Mouse (Mus musculus): ENCODE results near the gene Paqr5. TPM values are rescaled to one million over a fixed set of nuclear protein-coding genes. Genes with fewer than 3 reads are reported as not detected.
A peak's percentile ranks its signal among the peaks of the same experiment; 100 is the strongest.

The Paqr5 gene
- polyA plus RNA-seq, 1 experiment = not detected

DNA sequence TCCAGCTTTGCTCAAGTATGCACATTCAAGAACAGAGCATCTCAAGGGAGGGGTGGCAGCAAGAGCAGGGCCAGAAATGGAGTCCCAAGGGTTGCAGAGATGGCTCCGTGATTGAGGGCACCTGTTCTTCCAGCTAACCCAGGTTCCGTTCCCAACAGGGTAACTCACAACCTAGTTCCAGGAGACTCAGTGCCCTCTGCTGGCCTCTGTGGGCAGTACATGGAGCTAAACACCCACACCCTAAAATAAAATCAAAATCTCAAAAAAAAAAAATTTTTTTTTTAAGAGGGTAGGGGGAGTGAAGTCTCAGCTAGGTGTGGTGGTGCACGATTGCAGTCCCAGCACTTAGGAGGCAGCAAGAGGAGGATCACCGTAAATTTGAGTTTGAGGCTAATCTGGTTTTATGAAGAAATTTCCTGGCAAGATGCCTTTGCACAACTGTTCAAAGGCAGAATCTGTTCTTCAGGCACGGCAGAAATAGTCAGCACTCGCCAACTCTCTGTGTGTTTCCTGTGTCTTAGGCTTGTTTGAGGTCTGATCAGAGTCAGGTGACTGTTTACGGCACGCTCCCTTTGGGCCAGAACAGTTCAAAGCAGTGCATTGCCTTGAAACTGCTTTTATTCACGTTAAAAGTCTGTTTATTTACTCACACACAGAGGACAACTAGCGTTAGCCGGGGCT lies 41.3 kb downstream of the Paqr5 start:
- TF ChIP-seq POLR2A (IDR thresholded peaks at IDR 0.05; ENCODE audit: low read depth, low read length) (no peak), CTCF (IDR thresholded peaks at IDR 0.05; ENCODE audit: borderline replicate concordance, insufficient read depth, low read length) (peak; percentile 57; the same call in 1 of the 2 replicates)
- Histone ChIP-seq H3K4me1 (ENCODE audit: control insufficient read depth, insufficient read depth, low read length) (no peaks in the 10 kb centered on the region), H3K27ac (ENCODE audit: insufficient read depth, low read length) (no peak overlapping the region), H3K4me3 (ENCODE audit: insufficient read depth, low read length) (no peak overlapping the region)

DNA sequence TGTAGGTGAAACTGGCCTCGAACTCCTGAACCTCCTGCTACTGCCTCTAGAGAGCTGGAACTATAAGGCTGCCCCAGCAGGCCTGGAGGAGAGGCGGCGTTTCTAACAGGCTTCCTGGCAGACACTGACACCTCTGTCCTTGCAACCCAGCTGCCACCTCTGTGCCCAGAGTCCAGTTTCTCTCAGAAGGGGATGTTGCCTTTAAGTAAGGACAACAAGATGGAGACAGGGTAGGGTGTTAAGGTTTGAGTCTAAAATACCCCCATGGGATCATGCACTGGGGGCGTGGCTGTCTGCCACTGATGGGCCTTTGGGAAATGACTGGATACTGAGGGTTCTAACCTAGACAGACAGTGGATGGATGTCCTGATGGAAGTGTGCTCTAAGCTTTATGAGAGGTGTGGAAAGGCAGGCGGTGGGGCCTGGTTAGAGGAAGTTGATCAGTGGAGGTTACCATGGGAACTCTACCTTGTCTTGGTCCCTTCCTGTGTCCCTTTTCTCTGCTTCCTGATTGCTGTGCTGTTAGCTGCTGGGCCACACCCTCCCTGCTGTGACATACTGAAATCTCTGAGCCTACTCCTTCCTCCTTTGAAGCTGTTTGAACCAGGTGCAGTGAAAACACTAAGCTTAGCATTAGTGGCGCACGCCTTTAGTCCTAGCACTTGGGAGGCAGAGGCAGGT lies 43.6 kb downstream of the Paqr5 start:
- TF ChIP-seq POLR2A (IDR thresholded peaks at IDR 0.05; ENCODE audit: low read depth, low read length) (no peak), CTCF (IDR thresholded peaks at IDR 0.05; ENCODE audit: borderline replicate concordance, insufficient read depth, low read length) (no peak)
- Histone ChIP-seq H3K4me1 (ENCODE audit: control insufficient read depth, insufficient read depth, low read length) (no peaks in the 10 kb centered on the region), H3K4me3 (ENCODE audit: insufficient read depth, low read length) (no peak overlapping the region), H3K27ac (ENCODE audit: insufficient read depth, low read length) (no peak overlapping the region)

DNA sequence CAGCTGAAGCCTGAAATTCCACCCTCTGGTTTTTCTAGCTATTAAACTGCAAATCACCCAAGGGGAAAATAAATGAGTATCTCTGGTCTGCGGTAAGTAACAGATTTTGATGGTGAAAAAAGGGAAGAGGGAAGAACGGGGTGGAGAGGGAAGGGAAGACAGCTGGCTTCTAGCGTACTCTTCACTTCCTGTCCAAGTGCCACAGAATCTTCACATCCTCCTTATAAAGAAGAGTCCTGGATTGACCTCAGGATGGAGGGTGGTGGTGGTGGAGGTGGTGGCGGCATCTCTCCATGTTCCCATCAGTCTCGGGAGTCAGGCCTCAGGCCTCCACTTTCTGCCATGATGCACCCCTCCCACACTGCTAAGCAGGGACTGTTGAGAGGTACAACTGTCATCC lies 44.8 kb downstream of the Paqr5 start:
- Histone ChIP-seq H3K4me1 (ENCODE audit: control insufficient read depth, insufficient read depth, low read length) (no peaks in the 10 kb centered on the region), H3K27ac (ENCODE audit: insufficient read depth, low read length) (no peak overlapping the region), H3K4me3 (ENCODE audit: insufficient read depth, low read length) (no peak overlapping the region)
- TF ChIP-seq CTCF (IDR thresholded peaks at IDR 0.05; ENCODE audit: borderline replicate concordance, insufficient read depth, low read length) (no peak), POLR2A (IDR thresholded peaks at IDR 0.05; ENCODE audit: low read depth, low read length) (no peak)

DNA sequence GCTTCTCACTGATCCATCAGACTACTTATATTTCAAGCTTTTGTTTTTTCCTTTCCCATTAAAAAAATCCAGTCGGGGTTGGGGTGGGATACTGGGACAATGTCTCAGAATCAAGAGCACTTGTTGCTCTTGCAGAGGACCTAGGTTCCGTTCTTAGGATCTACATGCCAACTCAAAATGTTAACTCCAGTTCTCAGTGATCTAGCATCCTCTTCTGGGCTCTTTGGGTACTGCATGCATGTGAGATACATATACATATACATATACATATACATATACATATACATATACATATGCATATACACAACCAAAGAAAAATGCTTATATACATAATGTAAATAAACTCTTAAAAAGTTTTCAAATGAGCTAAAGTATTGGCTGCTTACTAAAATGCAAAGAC lies 46.7 kb downstream of the Paqr5 start:
- H3K4me1 ChIP-seq (ENCODE audit: control insufficient read depth, insufficient read depth, low read length) = no peaks in the 10 kb centered on the region
- TF ChIP-seq POLR2A (IDR thresholded peaks at IDR 0.05; ENCODE audit: low read depth, low read length) (no peak), CTCF (IDR thresholded peaks at IDR 0.05; ENCODE audit: borderline replicate concordance, insufficient read depth, low read length) (no peak)
- no peak overlapping the region for H3K4me3 ChIP-seq (ENCODE audit: insufficient read depth, low read length)
- no peak overlapping the region for H3K27ac ChIP-seq (ENCODE audit: insufficient read depth, low read length)

DNA sequence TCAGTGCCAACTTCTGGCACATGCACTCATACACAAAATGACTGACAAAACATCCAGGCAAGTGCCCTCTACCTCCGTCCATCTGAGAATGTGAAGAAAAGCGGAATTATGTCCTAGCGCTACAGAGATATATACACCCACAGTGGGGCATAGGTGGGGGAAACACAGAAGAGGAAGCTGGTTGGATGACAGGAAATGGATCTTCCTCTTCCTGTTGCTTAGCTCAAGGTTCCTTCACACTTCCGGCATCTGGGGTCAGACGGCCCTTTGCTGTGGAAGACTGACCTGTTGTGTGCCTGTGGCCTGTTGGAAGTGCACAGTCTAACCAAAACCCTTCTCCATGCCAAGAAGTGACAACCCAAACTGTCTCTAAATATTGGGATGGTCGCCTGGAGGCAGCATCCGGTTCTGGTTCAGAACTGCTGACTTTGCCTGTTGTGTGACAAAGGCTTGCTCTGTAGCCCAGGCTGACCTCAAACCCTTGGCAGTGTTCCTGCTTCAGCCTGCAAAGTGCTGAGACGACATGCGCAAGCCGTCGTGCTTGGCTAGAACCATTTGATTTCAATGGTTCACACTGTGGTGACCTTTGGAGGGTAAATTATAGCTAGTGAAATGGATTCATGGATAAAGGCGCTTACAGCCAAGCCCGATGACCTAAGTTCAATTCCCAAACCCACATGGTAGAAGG lies 49.3 kb downstream of the Paqr5 start:
- no peak for TF ChIP-seq POLR2A (IDR thresholded peaks at IDR 0.05; ENCODE audit: low read depth, low read length)
- TF ChIP-seq CTCF (IDR thresholded peaks at IDR 0.05; ENCODE audit: borderline replicate concordance, insufficient read depth, low read length) = no peak
- no peak overlapping the region for H3K4me3 ChIP-seq (ENCODE audit: insufficient read depth, low read length)

DNA sequence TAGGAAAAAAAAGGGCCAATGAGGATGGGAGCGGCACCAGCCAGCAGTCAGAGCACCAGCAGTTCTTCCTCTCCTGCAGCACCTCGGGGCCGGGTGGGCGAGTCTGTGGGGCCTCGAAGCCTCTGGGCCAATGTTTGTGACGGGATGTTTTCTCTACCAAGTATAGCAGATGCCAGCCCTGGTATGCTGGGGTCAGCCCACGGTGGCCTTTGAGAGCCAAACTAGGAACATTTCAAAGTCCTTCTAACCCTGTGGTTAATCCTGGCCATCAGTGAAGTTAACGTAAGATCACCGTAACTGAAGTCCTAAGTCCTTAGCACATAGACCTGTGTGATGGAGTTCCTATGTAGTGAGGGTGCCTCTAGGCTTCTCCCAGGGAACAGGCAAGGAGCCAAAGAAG lies 54.6 kb downstream of the Paqr5 start:
- H3K27ac ChIP-seq (ENCODE audit: insufficient read depth, low read length) = no peak overlapping the region
- TF ChIP-seq POLR2A (IDR thresholded peaks at IDR 0.05; ENCODE audit: low read depth, low read length) (no peak), CTCF (IDR thresholded peaks at IDR 0.05; ENCODE audit: borderline replicate concordance, insufficient read depth, low read length) (no peak)
- no peaks in the 10 kb centered on the region for H3K4me1 ChIP-seq (ENCODE audit: control insufficient read depth, insufficient read depth, low read length)
- no peak overlapping the region for H3K4me3 ChIP-seq (ENCODE audit: insufficient read depth, low read length)

More for the DNA sequence above, 49.3 kb downstream of the Paqr5 start:
- H3K27ac ChIP-seq (ENCODE audit: insufficient read depth, low read length) = no peak overlapping the region
- H3K4me1 ChIP-seq (ENCODE audit: control insufficient read depth, insufficient read depth, low read length) = no peaks in the 10 kb centered on the region

DNA sequence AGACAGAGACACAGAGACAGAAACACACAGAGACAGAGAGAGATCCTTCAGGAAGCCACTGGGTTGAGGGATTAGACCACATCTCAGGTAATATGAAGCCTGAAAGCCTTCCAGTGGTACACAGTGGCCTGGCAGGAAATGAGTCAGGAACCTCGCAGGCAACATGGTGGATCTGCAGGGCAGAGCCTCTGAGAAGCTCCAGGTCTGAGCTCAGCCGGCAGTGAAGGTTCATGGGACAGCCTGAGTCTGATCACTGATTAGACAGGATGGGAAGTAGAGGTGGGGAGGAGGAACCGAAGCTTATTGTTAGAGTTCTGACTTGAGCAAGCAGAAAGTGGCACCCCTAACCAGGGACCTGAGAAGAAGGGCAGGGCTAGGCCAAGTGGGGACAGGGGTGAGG lies 55.6 kb downstream of the Paqr5 start:
- Histone ChIP-seq H3K4me1 (ENCODE audit: control insufficient read depth, insufficient read depth, low read length) (no peaks in the 10 kb centered on the region), H3K4me3 (ENCODE audit: insufficient read depth, low read length) (no peak overlapping the region), H3K27ac (ENCODE audit: insufficient read depth, low read length) (no peak overlapping the region)
- TF ChIP-seq POLR2A (IDR thresholded peaks at IDR 0.05; ENCODE audit: low read depth, low read length) (no peak), CTCF (IDR thresholded peaks at IDR 0.05; ENCODE audit: borderline replicate concordance, insufficient read depth, low read length) (no peak)

DNA sequence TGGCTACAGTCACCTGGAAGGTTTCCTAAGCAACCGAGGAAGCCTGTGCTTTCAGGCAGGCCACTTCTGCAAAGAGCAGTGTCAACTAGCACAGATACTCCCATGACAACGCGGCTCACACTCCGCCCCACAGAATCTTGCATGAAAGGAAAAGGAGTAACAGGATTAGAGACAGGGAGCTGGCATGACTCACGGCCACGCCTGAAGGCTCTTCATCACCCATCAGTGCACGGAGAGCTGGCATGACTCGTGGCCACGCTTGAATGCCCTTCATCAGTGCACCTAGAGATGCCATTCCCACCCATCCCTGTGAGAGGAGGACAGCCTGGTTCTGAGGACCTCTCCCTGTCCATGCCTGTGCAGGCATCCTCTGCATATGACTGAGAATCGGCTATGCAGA lies 59.3 kb downstream of the Paqr5 start:
- Histone ChIP-seq H3K4me1 (ENCODE audit: control insufficient read depth, insufficient read depth, low read length) (no peaks in the 10 kb centered on the region; the same call in 1 of the 2 replicates), H3K27ac (ENCODE audit: insufficient read depth, low read length) (no peak overlapping the region), H3K4me3 (ENCODE audit: insufficient read depth, low read length) (no peak overlapping the region)
- TF ChIP-seq POLR2A (IDR thresholded peaks at IDR 0.05; ENCODE audit: low read depth, low read length) (no peak), CTCF (IDR thresholded peaks at IDR 0.05; ENCODE audit: borderline replicate concordance, insufficient read depth, low read length) (no peak)

DNA sequence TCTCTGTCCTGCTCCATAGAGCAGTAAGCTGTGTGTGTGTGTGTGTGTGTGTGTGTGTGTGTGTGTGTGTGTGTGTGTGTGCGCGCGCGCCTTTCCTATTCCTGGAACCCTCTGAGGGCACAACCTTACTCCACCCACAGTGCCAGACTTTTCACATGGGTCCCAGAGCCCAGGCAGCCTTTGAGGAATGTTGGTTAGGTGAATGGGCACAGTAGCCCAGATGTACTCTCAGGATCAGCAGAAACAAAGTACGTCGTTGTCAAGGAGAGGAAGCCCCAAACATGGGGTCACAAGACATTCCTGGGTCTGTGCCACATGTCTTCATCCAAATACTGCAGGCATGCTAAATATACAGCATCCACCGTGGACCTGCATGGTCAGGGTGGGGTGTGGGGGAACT lies 60.7 kb downstream of the Paqr5 start:
- TF ChIP-seq CTCF (IDR thresholded peaks at IDR 0.05; ENCODE audit: borderline replicate concordance, insufficient read depth, low read length) (no peak), POLR2A (IDR thresholded peaks at IDR 0.05; ENCODE audit: low read depth, low read length) (no peak)
- no peaks in the 10 kb centered on the region; the same call in 1 of the 2 replicates for H3K4me1 ChIP-seq (ENCODE audit: control insufficient read depth, insufficient read depth, low read length)
- no peak overlapping the region for H3K27ac ChIP-seq (ENCODE audit: insufficient read depth, low read length)
- no peak overlapping the region for H3K4me3 ChIP-seq (ENCODE audit: insufficient read depth, low read length)
